Mouse (Mus musculus) kidney, embryonic 14.5 days (tissue): ENCODE results near the gene Obsl1. TPM values are rescaled to one million over a fixed set of nuclear protein-coding genes. Genes with fewer than 3 reads are reported as not detected.

Experiments
- ATAC-seq: fragments of 200-750 bp; cut with Nextera tagmentation; 2 replicates; pipeline ENCODE4 v1.8.0; 2017; ENCODE audit warnings: moderate number of reproducible peaks, mild to moderate bottlenecking, moderate TSS enrichment, moderate library complexity; ENCODE audit not compliant: low FRiP score, low TSS enrichment
- H3K27ac ChIP-seq: fragments of 300-500 bp; sonication (generic); 2 replicates; pipeline ENCODE4 v1.5.1; 2014; ENCODE audit warnings: low read depth, mild to moderate bottlenecking, low read length, moderate library complexity, mixed read lengths
- H3K27me3 ChIP-seq: fragments of 300-500 bp; sonication (generic); 2 replicates; pipeline ENCODE4 v1.6.1; 2014; ENCODE audit warnings: mild to moderate bottlenecking, low read length; ENCODE audit not compliant: control insufficient read depth, insufficient read depth
- H3K36me3 ChIP-seq: fragments of 300-500 bp; sonication (generic); 2 replicates; pipeline ENCODE4 v1.6.1; 2014; ENCODE audit warnings: low read length, mixed read lengths; ENCODE audit not compliant: control insufficient read depth, insufficient read depth
- H3K4me1 ChIP-seq: fragments of 300-500 bp; sonication (generic); 2 replicates; pipeline ENCODE4 v1.6.1; 2014; ENCODE audit warnings: low read length, mixed read lengths; ENCODE audit not compliant: control insufficient read depth, insufficient read depth
- H3K4me2 ChIP-seq: fragments of 300-500 bp; sonication (generic); replicated peaks from 2 replicates; pipeline ENCODE4 v1.6.1; 2014; ENCODE audit warnings: low read depth, mild to moderate bottlenecking, low read length
- H3K4me3 ChIP-seq: fragments of 300-500 bp; sonication (generic); 2 replicates; pipeline ENCODE4 v1.5.1; 2014; ENCODE audit warnings: mild to moderate bottlenecking, low read length
- H3K9ac ChIP-seq: fragments of 300-500 bp; sonication (generic); 2 replicates; pipeline ENCODE4 v1.6.1; 2014; ENCODE audit warnings: low read depth, mild to moderate bottlenecking, low read length, moderate library complexity
- H3K9me3 ChIP-seq: fragments of 300-500 bp; sonication (generic); 2 replicates; pipeline ENCODE4 v1.6.1; 2016; ENCODE audit warnings: low read length; ENCODE audit not compliant: control insufficient read depth
- WGBS: fragments of 180-500 bp; shearing (Covaris S2); extraction: QIAGEN DNeasy Blood & Tissue Kit; methylation state at CpG from one replicate; pipeline ENCODE4 v1.1.7; 2014; 5-methylcytosine and 5-hydroxymethylcytosine counted together
- polyA plus RNA-seq: library from polyadenylated mRNA; unstranded; fragments of >200 nt; fragmentation: Nextera tagmentation; extraction: Ambion mirVana; gene quantifications from 2 replicates; pipeline ENCODE4 v1.2.1, GENCODE M21; 2014

Gene Obsl1
- polyA plus RNA-seq, 1 experiment from 2014 or later = 79.8 TPM

DNA sequence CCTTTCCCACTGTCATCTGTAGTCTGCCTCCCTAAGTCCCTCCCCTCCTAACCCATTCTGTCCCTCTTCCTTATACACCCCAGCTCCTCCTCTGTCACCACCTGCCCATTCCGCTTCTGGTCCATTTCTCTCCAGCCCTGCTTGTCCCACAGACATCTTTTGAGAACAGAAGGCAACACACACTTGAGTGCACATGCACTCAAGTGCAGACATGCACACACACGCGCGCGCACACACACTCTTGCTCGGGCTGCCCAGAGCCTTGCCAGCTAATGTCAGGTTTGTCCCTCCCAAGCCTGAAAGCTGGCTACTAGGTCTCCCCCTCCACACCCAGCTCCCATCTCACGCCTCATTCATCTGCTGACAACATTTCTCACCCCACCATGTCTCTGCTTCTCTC, 65.6 kb downstream of the Obsl1 start:
- Histone ChIP-seq H3K4me2 (no peak overlapping the region), H3K4me3 (no peak overlapping the region), H3K27ac (no peak overlapping the region), H3K4me1 (peaks cover 48% of the 10 kb centered on the region), H3K36me3 (peaks cover 4% of the 10 kb centered on the region; the same call in 1 of the 2 replicates), H3K27me3 (no peaks in the 10 kb centered on the region), H3K9ac (no peak overlapping the region), H3K9me3 (no peaks in the 10 kb centered on the region)
- no peak for ATAC-seq
- 92% methylated on average over 7 of the region's 7 CpGs for WGBS

DNA sequence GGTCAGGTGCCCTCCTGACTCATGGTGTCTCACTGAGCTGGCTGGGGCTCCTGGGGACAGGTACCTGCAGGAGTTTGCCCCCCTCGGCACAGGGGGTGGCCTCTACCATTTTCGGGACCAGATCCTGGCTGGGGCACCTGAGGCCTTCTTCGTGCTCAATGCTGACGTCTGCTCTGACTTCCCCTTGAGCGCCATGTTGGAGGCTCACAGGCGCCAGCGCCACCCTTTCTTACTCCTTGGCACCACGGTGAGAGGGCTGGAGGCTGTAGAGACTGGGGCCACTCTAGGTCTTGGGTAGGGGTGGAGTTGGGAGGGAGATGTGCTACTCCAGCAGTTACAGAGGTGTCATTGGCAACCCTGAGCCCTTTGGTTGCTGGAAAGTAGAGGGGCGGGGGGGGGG, 67.5 kb downstream of the Obsl1 start:
- 78% methylated on average over 8 of the region's 9 CpGs for WGBS
- Histone ChIP-seq H3K27ac (no peak overlapping the region), H3K36me3 (peaks cover 4% of the 10 kb centered on the region; the same call in 1 of the 2 replicates), H3K4me2 (no peak overlapping the region), H3K4me1 (peaks cover 29% of the 10 kb centered on the region), H3K9ac (no peak overlapping the region), H3K4me3 (no peak overlapping the region), H3K9me3 (no peaks in the 10 kb centered on the region), H3K27me3 (no peaks in the 10 kb centered on the region)
- no peak for ATAC-seq

DNA sequence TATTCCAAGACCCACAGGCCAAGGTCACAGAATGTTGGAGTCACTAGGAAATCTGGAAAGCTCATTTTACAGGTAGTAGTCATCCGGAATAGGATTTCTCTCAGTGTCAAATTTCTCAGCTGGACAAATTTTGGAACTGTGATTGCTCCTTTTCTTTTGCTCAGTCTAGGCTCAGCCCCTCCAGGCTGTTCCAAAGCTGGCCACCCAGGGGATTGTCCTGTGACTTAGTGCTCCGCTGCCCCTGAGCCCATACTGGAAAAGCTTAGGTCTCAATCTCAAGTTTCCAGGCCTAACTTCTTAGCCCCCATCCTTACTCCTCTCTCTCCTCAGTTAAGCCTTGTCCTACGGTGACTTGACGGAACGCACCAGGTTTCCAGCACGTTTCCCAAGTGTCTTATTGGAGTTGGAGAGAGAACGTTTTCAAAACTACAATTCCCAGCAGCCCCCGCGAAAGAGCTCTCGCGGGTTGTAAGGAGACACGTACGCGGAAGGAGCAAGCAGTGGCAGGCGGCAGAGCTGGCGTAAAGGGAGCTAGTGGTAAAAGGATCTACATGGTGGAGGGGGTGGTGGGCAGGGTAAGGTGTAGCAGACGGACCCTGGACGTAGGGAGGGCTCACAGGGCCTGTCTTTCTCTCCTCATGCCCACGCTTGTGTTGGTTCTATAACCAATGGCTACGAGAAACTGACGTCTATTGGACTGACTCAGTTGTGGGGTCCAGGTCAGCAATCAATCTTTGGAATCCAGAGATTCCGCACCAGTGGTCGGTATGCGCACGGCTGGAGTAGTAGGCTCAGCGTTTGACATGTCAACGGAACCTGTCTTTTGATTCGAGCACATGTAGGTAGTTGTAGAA, 70.5 kb downstream of the Obsl1 start, which contains the start of gene Gmppa:
TSS of gene Gmppa (plus strand) at position 456 of the 854 bp plus-strand sequence.
- Histone ChIP-seq H3K4me2 (peak within 1 kb of the TSS; percentile 78), H3K4me3 (peak within 1 kb of the TSS; percentile 67), H3K4me1 (peaks cover 11% of the 10 kb centered on the region; the same call in 1 of the 2 replicates), H3K36me3 (no peaks in the 10 kb centered on the region), H3K27ac (peak within 1 kb of the TSS; percentile 47), H3K27me3 (no peaks in the 10 kb centered on the region), H3K9ac (peak within 1 kb of the TSS; percentile 69), H3K9me3 (no peaks in the 10 kb centered on the region)
- 4% methylated on average over 28 of the region's 28 CpGs for WGBS
- ATAC-seq = peak; percentile 70

Other genes with a start within 250 kb of the Obsl1 start
- gene Ptprn, start 241.9 kb downstream of the Obsl1 start, polyA plus RNA-seq = 0.08 TPM in 1 of 2 replicates, not detected in the other
- gene Resp18, start 228.0 kb downstream of the Obsl1 start, polyA plus RNA-seq = not detected in 2 replicates
- gene Dnpep, start 188.5 kb downstream of the Obsl1 start, polyA plus RNA-seq = 146 and 150 TPM in 2 replicates
- 41.5 and 51.6 TPM in 2 replicates for gene Des, start 146.1 kb downstream of the Obsl1 start, polyA plus RNA-seq
- gene Speg, start 131.2 kb downstream of the Obsl1 start, polyA plus RNA-seq = 39.6 and 43.5 TPM in 2 replicates
- gene Gmppa, start 70.5 kb downstream of the Obsl1 start, polyA plus RNA-seq = 65.2 and 67.6 TPM in 2 replicates
- gene Asic4, start 56.0 kb downstream of the Obsl1 start, polyA plus RNA-seq = 0.32 and 0.41 TPM in 2 replicates
- 37.1 and 41.4 TPM in 2 replicates for gene Chpf, start 27.1 kb downstream of the Obsl1 start, polyA plus RNA-seq
- 0.62 and 1.1 TPM in 2 replicates for gene Tmem198, start 26.9 kb downstream of the Obsl1 start, polyA plus RNA-seq
- 2.7 and 3.0 TPM in 2 replicates for gene Inha, start 625 bp upstream of the Obsl1 start, polyA plus RNA-seq
- 15.3 and 22.0 TPM in 2 replicates for gene Stk11ip, start 15.1 kb upstream of the Obsl1 start, polyA plus RNA-seq
- 14.4 and 18.8 TPM in 2 replicates for gene Slc4a3, start 39.8 kb upstream of the Obsl1 start, polyA plus RNA-seq